Mouse (Mus musculus) intestine, postnatal 0 days (tissue): ENCODE data around the gene Ankrd39. TPM values are rescaled to one million over a fixed set of nuclear protein-coding genes. Genes with fewer than 3 reads are reported as not detected.
A peak's percentile ranks its signal among the peaks of the same experiment; 100 is the strongest.

Source experiments
- ATAC-seq: fragments of 200-750 bp; cut with Nextera tagmentation; 2 replicates; pipeline ENCODE4 v1.8.0; 2017; ENCODE audit warnings: mild to moderate bottlenecking, moderate TSS enrichment, moderate library complexity
- H3K27ac ChIP-seq: fragments of 300-500 bp; sonication (generic); 2 replicates; pipeline ENCODE4 v1.5.1; 2014; ENCODE audit warnings: mild to moderate bottlenecking, low read depth, low read length, moderate library complexity
- H3K27me3 ChIP-seq: fragments of 300-500 bp; sonication (generic); replicated peaks from 2 replicates; pipeline ENCODE4 v1.6.1; 2014; ENCODE audit warnings: low read length, mixed read lengths; ENCODE audit not compliant: control insufficient read depth, insufficient read depth
- H3K36me3 ChIP-seq: fragments of 300-500 bp; sonication (generic); 2 replicates; pipeline ENCODE4 v1.6.1; 2014; ENCODE audit warnings: mild to moderate bottlenecking, moderate library complexity; ENCODE audit not compliant: control insufficient read depth, insufficient read depth
- H3K4me1 ChIP-seq: fragments of 300-500 bp; sonication (generic); replicated peaks from 2 replicates; pipeline ENCODE4 v1.6.1; 2014; ENCODE audit warnings: antibody characterized with exemption, low read length, mixed read lengths; ENCODE audit not compliant: control insufficient read depth, insufficient read depth
- H3K4me2 ChIP-seq: fragments of 300-500 bp; sonication (generic); replicated peaks from 2 replicates; pipeline ENCODE4 v1.6.1; 2014; ENCODE audit warnings: low read depth, mild to moderate bottlenecking, moderate library complexity
- H3K4me3 ChIP-seq: fragments of 300-500 bp; sonication (generic); 2 replicates; pipeline ENCODE4 v1.5.1; 2014; ENCODE audit warnings: low read depth, low read length
- H3K9ac ChIP-seq: fragments of 300-500 bp; sonication (generic); 2 replicates; pipeline ENCODE4 v1.6.1; 2014; ENCODE audit warnings: mild to moderate bottlenecking, low read depth, low read length
- H3K9me3 ChIP-seq: fragments of 300-500 bp; sonication (generic); 2 replicates; pipeline ENCODE4 v1.6.1; 2016; ENCODE audit warnings: mixed run types; ENCODE audit not compliant: control insufficient read depth
- CTCF ChIP-seq: sonication (generic); IDR thresholded peaks from 2 replicates; pipeline ENCODE4 v1.5.1; 2016; ENCODE audit warnings: low read depth, mild to moderate bottlenecking, control low read depth, antibody characterized with exemption, moderate library complexity
- WGBS: fragments of 180-500 bp; shearing (Covaris S2); extraction: QIAGEN DNeasy Blood & Tissue Kit; methylation state at CpG from one replicate; pipeline ENCODE4 v1.1.7; 2014; 5-methylcytosine and 5-hydroxymethylcytosine counted together
- polyA plus RNA-seq: library from polyadenylated mRNA; unstranded; fragments of >200 nt; fragmentation: Nextera tagmentation; extraction: Ambion mirVana; gene quantifications from 2 replicates; pipeline ENCODE4 v1.2.1, GENCODE M21; 2015

Gene Ankrd39
- polyA plus RNA-seq, 1 experiment from 2014 or later: 15.0 TPM

- ATAC-seq: no peak
- Histone ChIP-seq H3K9ac (no peak overlapping the region), H3K9me3 (no peaks in the 10 kb centered on the region), H3K4me2 (no peak overlapping the region), H3K36me3 (peaks cover 69% of the 10 kb centered on the region), H3K27ac (no peak overlapping the region), H3K4me1 (no peaks in the 10 kb centered on the region), H3K4me3 (no peak overlapping the region), H3K27me3 (no peaks in the 10 kb centered on the region)
- WGBS: 66% methylated on average over 9 of the region's 9 CpGs
- TF ChIP-seq CTCF: no peak
Measured at GRCm38 (mm10) chr1:36523332-36524013, 23.8 kb downstream of the Ankrd39 start.

GRCm38 (mm10) chr1:36522210-36522609 is 25.0 kb downstream of the Ankrd39 start:
- ATAC-seq: no peak
- WGBS: 94% methylated on average over 7 of the region's 7 CpGs

GRCm38 (mm10) chr1:36519626-36520025 is 27.6 kb downstream of the Ankrd39 start:
- no peak overlapping the region for H3K4me3 ChIP-seq
- H3K4me2 ChIP-seq: no peak overlapping the region
- H3K27ac ChIP-seq: no peak overlapping the region
- WGBS: 59% methylated on average over 11 of the region's 11 CpGs
- no peaks in the 10 kb centered on the region for H3K9me3 ChIP-seq
- no peaks in the 10 kb centered on the region for H3K4me1 ChIP-seq
- no peak for TF ChIP-seq CTCF
- no peak for ATAC-seq
- H3K27me3 ChIP-seq: no peaks in the 10 kb centered on the region
- no peak overlapping the region for H3K9ac ChIP-seq
- peaks cover 54% of the 10 kb centered on the region for H3K36me3 ChIP-seq

More at GRCm38 (mm10) chr1:36522210-36522609, 25.0 kb downstream of the Ankrd39 start:
- no peak overlapping the region for H3K27ac ChIP-seq
- H3K4me1 ChIP-seq: no peaks in the 10 kb centered on the region
- no peak for TF ChIP-seq CTCF
- H3K9me3 ChIP-seq: no peaks in the 10 kb centered on the region
- H3K9ac ChIP-seq: no peak overlapping the region
- H3K4me2 ChIP-seq: no peak overlapping the region
- no peaks in the 10 kb centered on the region for H3K27me3 ChIP-seq
- no peak overlapping the region for H3K4me3 ChIP-seq
- H3K36me3 ChIP-seq: peaks cover 69% of the 10 kb centered on the region

- Histone ChIP-seq H3K4me3 (no peak overlapping the region), H3K36me3 (peaks cover 40% of the 10 kb centered on the region), H3K9ac (no peak overlapping the region), H3K27me3 (no peaks in the 10 kb centered on the region), H3K9me3 (no peaks in the 10 kb centered on the region), H3K4me1 (no peaks in the 10 kb centered on the region; the same call in 1 of the 2 replicates), H3K27ac (peak overlapping the region; percentile 62), H3K4me2 (no peak overlapping the region)
- 71% methylated on average over 3 of the region's 3 CpGs for WGBS
- no peak for TF ChIP-seq CTCF
- ATAC-seq: peak; percentile 61
Measured at GRCm38 (mm10) chr1:36518259-36518658, 29.0 kb downstream of the Ankrd39 start.

GRCm38 (mm10) chr1:36513718-36514117 is 33.5 kb downstream of the Ankrd39 start:
- 64% methylated on average over 2 of the region's 2 CpGs for WGBS
- peak; percentile 69 for TF ChIP-seq CTCF
- Histone ChIP-seq H3K27me3 (no peaks in the 10 kb centered on the region), H3K9ac (no peak overlapping the region), H3K9me3 (no peaks in the 10 kb centered on the region), H3K36me3 (0 out of 2 replicates have a peak, but pooled peaks cover 4% of the 10 kb centered on the region), H3K27ac (no peak overlapping the region), H3K4me1 (no peaks in the 10 kb centered on the region; the same call in 1 of the 2 replicates), H3K4me2 (peak overlapping the region; percentile 96), H3K4me3 (peak overlapping the region; percentile 96)
- no peak for ATAC-seq

- TF ChIP-seq CTCF: no peak
- no peak overlapping the region for H3K9ac ChIP-seq
- H3K27ac ChIP-seq: no peak overlapping the region
- 0% methylated on average over 1 of the region's 1 CpGs for WGBS
- no peaks in the 10 kb centered on the region for H3K27me3 ChIP-seq
- peak overlapping the region; percentile 96 for H3K4me3 ChIP-seq
- peak overlapping the region; percentile 96 for H3K4me2 ChIP-seq
- no peaks in the 10 kb centered on the region; the same call in 1 of the 2 replicates for H3K4me1 ChIP-seq
- ATAC-seq: no peak
- no peaks in the 10 kb centered on the region for H3K9me3 ChIP-seq
- H3K36me3 ChIP-seq: 0 out of 2 replicates have a peak, but pooled peaks cover 4% of the 10 kb centered on the region
Measured at GRCm38 (mm10) chr1:36513310-36513709, 33.9 kb downstream of the Ankrd39 start.
